11 mouse cellular contexts compared by ENCODE assay signal in the genomic region with DNA sequence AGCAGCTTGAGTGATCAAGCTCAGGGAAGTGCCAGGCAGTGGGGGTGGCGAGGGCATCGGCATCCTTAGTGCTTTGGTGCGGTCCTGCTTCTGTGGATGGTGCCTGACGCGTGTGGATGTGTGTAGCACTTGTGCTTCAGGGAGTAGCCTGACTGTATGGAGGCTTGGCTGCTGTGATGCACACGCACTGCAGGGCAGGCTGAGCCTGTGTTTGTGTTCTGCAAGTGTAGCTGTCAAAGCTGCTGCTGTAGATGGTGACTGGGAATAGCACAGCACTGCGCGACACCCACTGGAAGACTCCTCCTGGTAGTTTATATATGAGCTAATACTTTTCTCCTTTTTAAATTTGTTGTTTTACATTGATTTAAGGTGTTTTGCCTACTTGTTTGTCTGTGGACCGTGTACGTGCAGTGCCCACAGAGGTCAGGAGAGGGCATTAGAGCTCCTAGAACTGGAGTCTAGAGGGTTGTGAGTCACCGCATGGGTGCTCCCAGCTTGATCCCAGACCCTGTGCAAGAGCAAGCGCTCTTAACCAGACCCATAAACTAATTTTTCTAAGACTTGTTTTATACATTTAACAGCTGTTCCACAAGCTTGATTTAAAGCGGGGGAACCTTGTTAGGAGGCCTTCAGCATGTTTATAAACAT. TPM values are rescaled to one million over a fixed set of nuclear protein-coding genes. Genes with fewer than 3 reads are reported as not detected.
DNase-seq lines count a peak whose midpoint lies in the region; ATAC-seq and TF ChIP-seq lines count a peak whose summit lies in the region.
"Had no signal": no experiment of that assay in that cellular context is flagged by ENCODE, and none has a peak within 500 bp of the region (broad histone marks: within the 10 kb centered on the region; RNA-seq: fewer than 3 reads in every experiment).

No protein-coding gene starts in this region.

- peaks cover 85% of the 10 kb centered on the region for H3K36me3 ChIP-seq in kidney, embryonic 14.5 days (ENCODE audit: control insufficient read depth, insufficient read depth, low read length)
- H3K36me3 ChIP-seq in CH12.LX (replicated peaks in 1 of 2; ENCODE audit: control insufficient read depth in 1 of 2, insufficient read depth in 1 of 2, low read length in 1 of 2), result peaks cover 59 to 82% of the 10 kb centered on the region in 2 experiments
- H3K36me3 ChIP-seq in lung, postnatal 0 days (ENCODE audit: insufficient read depth, low read length), result peaks cover 16% of the 10 kb centered on the region

- no peak overlapping the region for H3K9ac ChIP-seq in kidney, embryonic 14.5 days (ENCODE audit: low read depth, low read length)
- H3K9ac ChIP-seq in CH12.LX (ENCODE audit: insufficient read depth, low read depth), result no peak overlapping the region
- H3K9ac ChIP-seq in lung, postnatal 0 days (replicated peaks; ENCODE audit: low read depth), result no peak overlapping the region
- H3K9ac ChIP-seq: forebrain, embryonic 15.5 days; limb, embryonic 12.5 days; midbrain, embryonic 12.5 days had no signal

- H3K79me2 ChIP-seq in CH12.LX (replicated peaks; ENCODE audit: control insufficient read depth, extremely low read depth, insufficient read depth, poor library complexity, severe bottlenecking), result no peaks in the 10 kb centered on the region

- no peak for TF ChIP-seq POLR2A in CH12.LX (IDR thresholded peaks at IDR 0.05; ENCODE audit: low read depth, low read length)

- peak in 1 of 2 experiments; percentile 28; a peak in 1 of 4 replicates for TF ChIP-seq CTCF in CH12.LX (conservative IDR thresholded peaks at IDR 0.05 in 1 of 2, IDR thresholded peaks at IDR 0.05 in 1 of 2; ENCODE audit: low read depth in 2 of 2, low read length in 2 of 2)
- TF ChIP-seq CTCF in lung, postnatal 0 days (IDR thresholded peaks at IDR 0.05), result peak; percentile 42

- no peak overlapping the region for H3K4me2 ChIP-seq in kidney, embryonic 14.5 days (replicated peaks; ENCODE audit: low read depth, low read length)
- H3K4me2 ChIP-seq in CH12.LX (ENCODE audit: insufficient read depth, low read depth, poor library complexity, severe bottlenecking), result no peak overlapping the region
- H3K4me2 ChIP-seq in lung, postnatal 0 days (replicated peaks; ENCODE audit: low read depth, low read length), result no peak overlapping the region
- H3K4me2 ChIP-seq: forebrain, embryonic 15.5 days; limb, embryonic 12.5 days; midbrain, embryonic 12.5 days had no signal

- no peaks in the 10 kb centered on the region for H3K9me3 ChIP-seq in kidney, embryonic 14.5 days (ENCODE audit: control insufficient read depth, low read length)
- no peaks in the 10 kb centered on the region for H3K9me3 ChIP-seq in CH12.LX (replicated peaks; ENCODE audit: low read length)
- H3K9me3 ChIP-seq in lung, postnatal 0 days (ENCODE audit: low read length), result no peaks in the 10 kb centered on the region
- H3K9me3 ChIP-seq: forebrain, embryonic 15.5 days; limb, embryonic 12.5 days; midbrain, embryonic 12.5 days had no signal

- H3K4me3 ChIP-seq in kidney, embryonic 14.5 days (ENCODE audit: low read length), result no peak overlapping the region
- no peak overlapping the region for H3K4me3 ChIP-seq in CH12.LX (replicated peaks in 1 of 3; ENCODE audit: low read depth in 2 of 3, low read length in 2 of 3, poor library complexity in 1 of 3)
- H3K4me3 ChIP-seq in lung, postnatal 0 days (ENCODE audit: low read depth, low read length), result no peak overlapping the region
- H3K4me3 ChIP-seq: forebrain, embryonic 15.5 days; limb, embryonic 12.5 days; midbrain, embryonic 12.5 days had no signal

- H3K4me1 ChIP-seq in kidney, embryonic 14.5 days (ENCODE audit: control insufficient read depth, insufficient read depth, low read length), result no peaks in the 10 kb centered on the region
- peaks cover 2 to 22% of the 10 kb centered on the region in 2 experiments; a peak in 2 of 4 replicates for H3K4me1 ChIP-seq in CH12.LX (ENCODE audit: control insufficient read depth in 1 of 2, insufficient read depth in 2 of 2)
- H3K4me1 ChIP-seq in lung, postnatal 0 days (ENCODE audit: insufficient read depth, low read depth, low read length), result no peaks in the 10 kb centered on the region
- H3K4me1 ChIP-seq: forebrain, embryonic 15.5 days; limb, embryonic 12.5 days had no signal

- in situ Hi-C loops in CH12.LX (cut with MboI; ENCODE audit: low pct_ligation_motif_present, low pct_unique_long_range_greater_than_20kb, low sequenced_read_pairs), result no loop called here

- no peak; the same call in 1 of the 2 replicates for ATAC-seq in kidney, embryonic 14.5 days (ENCODE audit: low FRiP score, low TSS enrichment)
- peak; percentile 82 for ATAC-seq in lung, postnatal 0 days
- ATAC-seq: forebrain, embryonic 15.5 days had no signal

- dilution Hi-C loops in CH12.LX (cut with MboI; ENCODE audit: extremely low pct_ligation_motif_present, extremely low pct_unique_long_range_greater_than_20kb, low sequenced_read_pairs), result no loop called here

- TF ChIP-seq EP300 in CH12.LX (IDR thresholded peaks at IDR 0.05; ENCODE audit: low read length), result no peak
- no peak for TF ChIP-seq EP300 in lung, postnatal 0 days (IDR thresholded peaks at IDR 0.05)

- no peak overlapping the region for H3K27ac ChIP-seq in kidney, embryonic 14.5 days (ENCODE audit: low read depth, low read length)
- no peak overlapping the region for H3K27ac ChIP-seq in CH12.LX (ENCODE audit: insufficient read depth, low read depth)
- H3K27ac ChIP-seq in lung, postnatal 0 days (ENCODE audit: low read length), result no peak overlapping the region
- H3K27ac ChIP-seq: forebrain, embryonic 15.5 days; limb, embryonic 12.5 days; midbrain, embryonic 12.5 days had no signal

- peak; percentile 24 for DNase-seq in adrenal gland, postnatal 10 days
- DNase-seq in adrenal gland, adult 18-20 months (ENCODE audit: low spot score in 2 of 2), result no peak
- peak; percentile 24 to 32 for DNase-seq in kidney, postnatal 25 days
- no peak for DNase-seq in CH12.LX (ENCODE audit: extremely low read depth)
- peak; percentile 59 for DNase-seq in lung, postnatal 0 days (ENCODE audit: low spot score)
- no peak for DNase-seq in urinary bladder, postnatal 10 days (ENCODE audit: low spot score)
- DNase-seq in gastrocnemius, postnatal 25 days, result no peak

- TF ChIP-seq RAD21 in CH12.LX (IDR thresholded peaks at IDR 0.05; ENCODE audit: low read depth, low read length), result peak; percentile 3

- WGBS in kidney, embryonic 14.5 days, result 88% methylated on average over 13 of the region's 13 CpGs
- WGBS in lung, postnatal 0 days, result 78% methylated on average over 13 of the region's 13 CpGs

- H3K27me3 ChIP-seq in kidney, embryonic 14.5 days (ENCODE audit: control insufficient read depth, insufficient read depth, low read length), result no peaks in the 10 kb centered on the region
- no peaks in the 10 kb centered on the region for H3K27me3 ChIP-seq in CH12.LX (replicated peaks)
- H3K27me3 ChIP-seq in lung, postnatal 0 days (replicated peaks; ENCODE audit: insufficient read depth, low read length), result no peaks in the 10 kb centered on the region
- H3K27me3 ChIP-seq: forebrain, embryonic 15.5 days; limb, embryonic 12.5 days; midbrain, embryonic 12.5 days had no signal

TF ChIP-seq in CH12.LX, 34 proteins besides CTCF, POLR2A, EP300 and RAD21:
- TF ChIP-seq SIN3A (IDR thresholded peaks at IDR 0.05; ENCODE audit: low read length) (no peak), POLR2AphosphoS2 (IDR thresholded peaks at IDR 0.05; ENCODE audit: low read depth, low read length) (no peak)

RNA-seq across cellular contexts. Expression of gene Ppp4r1, which starts 48.0 kb away (rescaled TPM):
- 10 to 100 TPM; 59.5 to 69.7 TPM for total RNA-seq in adrenal gland, postnatal 10 days (2021)
- 10 to 100 TPM; 57.2 to 70.4 TPM for total RNA-seq in adrenal gland, adult 18-20 months (2021)
- polyA plus RNA-seq in kidney, embryonic 14.5 days (2014; fragmentation: Nextera tagmentation; extraction: Ambion mirVana), result 37.4 and 53.5 TPM in 2 replicates
- total RNA-seq in CH12.LX (2012; rRNA removed), result 11.2 and 13.6 TPM in 2 replicates
- total RNA-seq in CH12.LX (2014; rRNA removed), result 12.9 and 13.0 TPM in 2 replicates
- 17.1 and 21.7 TPM in 2 replicates for polyA plus RNA-seq in CH12.LX (2012; ENCODE audit: insufficient read length, low read depth)
- polyA plus RNA-seq in lung, postnatal 0 days (2015; fragmentation: Nextera tagmentation; extraction: Ambion mirVana), result 21.2 and 26.5 TPM in 2 replicates
- total RNA-seq in gastrocnemius, postnatal 25 days (2021), result 10 to 100 TPM; 19.9 to 24.3 TPM

RNA-seq across cellular contexts. Expression of gene Ralbp1, which starts 55.3 kb away (rescaled TPM):
- total RNA-seq in adrenal gland, postnatal 10 days (2021), result 10 to 100 TPM; 32.4 to 37.4 TPM
- total RNA-seq in adrenal gland, adult 18-20 months (2021), result 10 to 100 TPM; 46.3 to 66.8 TPM
- polyA plus RNA-seq in kidney, embryonic 14.5 days (2014; fragmentation: Nextera tagmentation; extraction: Ambion mirVana), result 61.3 and 76.6 TPM in 2 replicates
- 22.8 and 26.5 TPM in 2 replicates for total RNA-seq in CH12.LX (2012; rRNA removed)
- total RNA-seq in CH12.LX (2014; rRNA removed), result 27.2 and 28.1 TPM in 2 replicates
- polyA plus RNA-seq in CH12.LX (2012; ENCODE audit: insufficient read length, low read depth), result 25.3 and 25.9 TPM in 2 replicates
- 151 and 155 TPM in 2 replicates for polyA plus RNA-seq in lung, postnatal 0 days (2015; fragmentation: Nextera tagmentation; extraction: Ambion mirVana)
- total RNA-seq in gastrocnemius, postnatal 25 days (2021), result 10 to 100 TPM; 20.2 to 20.5 TPM

RNA-seq across cellular contexts. Expression of gene Rab31, which starts 57.8 kb away (rescaled TPM):
- total RNA-seq in adrenal gland, postnatal 10 days (2021), result 10 to 100 TPM; 32.1 to 32.5 TPM
- total RNA-seq in adrenal gland, adult 18-20 months (2021), result 10 to 100 TPM; 29.5 to 42.4 TPM
- 21.2 and 38.0 TPM in 2 replicates for polyA plus RNA-seq in kidney, embryonic 14.5 days (2014; fragmentation: Nextera tagmentation; extraction: Ambion mirVana)
- total RNA-seq in CH12.LX (2012; rRNA removed) (2.8 and 3.2 TPM in 2 replicates), CH12.LX (2014; rRNA removed) (0.82 and 1.2 TPM in 2 replicates)
- 0.48 and 0.79 TPM in 2 replicates for polyA plus RNA-seq in CH12.LX (2012; ENCODE audit: insufficient read length, low read depth)
- 33.3 and 33.5 TPM in 2 replicates for polyA plus RNA-seq in lung, postnatal 0 days (2015; fragmentation: Nextera tagmentation; extraction: Ambion mirVana)
- 1 to 10 TPM; 6.9 to 8.1 TPM for total RNA-seq in gastrocnemius, postnatal 25 days (2021)

Comparison
In these comparisons a context has a peak if more than half of its experiments do, and no peak if none do; other contexts are left out.
1. DNase-seq: peak in adrenal gland, postnatal 10 days (single experiment), kidney, postnatal 25 days (2 of 2) and lung, postnatal 0 days (single experiment); none in adrenal gland, adult 18-20 months (0 of 2), CH12.LX (single experiment), urinary bladder, postnatal 10 days (single experiment) and gastrocnemius, postnatal 25 days (single experiment).